Mouse (Mus musculus): ENCODE measurements around the gene Crnkl1. TPM values are rescaled to one million over a fixed set of nuclear protein-coding genes. Genes with fewer than 3 reads are reported as not detected.
A peak's percentile ranks its signal among the peaks of the same experiment; 100 is the strongest.
"Not testable (repeated sequence)": the region's sequence is repeated elsewhere in the genome, so short reads cannot be mapped to it uniquely, and the experiment has no call there.

Gene Crnkl1
- total RNA-seq, 2 experiments from 2014 or later = 17.8 to 20.4 TPM

- no peak for DNase-seq (ENCODE audit: low spot score in 2 of 2)
These were observed 2.2 kb upstream of the Crnkl1 start for GRCm38 (mm10) chr2:145936975-145937374.

GRCm38 (mm10) chr2:145920941-145921650, 13.7 kb downstream of the Crnkl1 start:
- no peak for DNase-seq (ENCODE audit: low spot score in 2 of 2)

GRCm38 (mm10) chr2:145905884-145906283, 28.9 kb downstream of the Crnkl1 start:
- DNase-seq (ENCODE audit: low spot score in 2 of 2) = not testable (repeated sequence)

GRCm38 (mm10) chr2:145905156-145905555, 29.7 kb downstream of the Crnkl1 start:
- DNase-seq (ENCODE audit: low spot score in 2 of 2) = no peak

- no peak for DNase-seq (ENCODE audit: low spot score in 2 of 2)
These were observed 30.7 kb downstream of the Crnkl1 start for GRCm38 (mm10) chr2:145903983-145904616.

- DNase-seq (ENCODE audit: low spot score in 2 of 2) = peak; percentile 76 to 90
These were observed 31.5 kb downstream of the Crnkl1 start for GRCm38 (mm10) chr2:145903061-145903901.

GRCm38 (mm10) chr2:145901861-145902260, 33.0 kb downstream of the Crnkl1 start, which contains the start of gene Naa20:
Gene Naa20, plus strand, starts transcription at chr2:145902099.
- DNase-seq (ENCODE audit: low spot score in 2 of 2) = no peak

- not testable (repeated sequence) for DNase-seq (ENCODE audit: low spot score in 2 of 2)
These were observed 34.5 kb downstream of the Crnkl1 start for GRCm38 (mm10) chr2:145900318-145900717.

- no peak for DNase-seq (ENCODE audit: low spot score in 2 of 2)
These were observed 36.7 kb downstream of the Crnkl1 start for GRCm38 (mm10) chr2:145898106-145898505.

GRCm38 (mm10) chr2:145893756-145894155, 41.1 kb downstream of the Crnkl1 start:
- DNase-seq (ENCODE audit: low spot score in 2 of 2) = no peak

GRCm38 (mm10) chr2:145890571-145890970, 44.2 kb downstream of the Crnkl1 start:
- no peak for DNase-seq (ENCODE audit: low spot score in 2 of 2)

GRCm38 (mm10) chr2:145888766-145889480, 45.9 kb downstream of the Crnkl1 start:
- no peak for DNase-seq (ENCODE audit: low spot score in 2 of 2)

GRCm38 (mm10) chr2:145887937-145888765, 46.7 kb downstream of the Crnkl1 start:
- DNase-seq (ENCODE audit: low spot score in 2 of 2) = peak in 1 of 2 experiments; percentile 56

- DNase-seq (ENCODE audit: low spot score in 2 of 2) = peak in 1 of 2 experiments; percentile 61
These were observed 49.7 kb downstream of the Crnkl1 start for GRCm38 (mm10) chr2:145884913-145885785.

- DNase-seq (ENCODE audit: low spot score in 2 of 2) = no peak
These were observed 50.5 kb downstream of the Crnkl1 start for GRCm38 (mm10) chr2:145884036-145884912.

- no peak for DNase-seq (ENCODE audit: low spot score in 2 of 2)
These were observed 52.4 kb downstream of the Crnkl1 start for GRCm38 (mm10) chr2:145882398-145882797.

GRCm38 (mm10) chr2:145881932-145882331, 52.9 kb downstream of the Crnkl1 start:
- no peak for DNase-seq (ENCODE audit: low spot score in 2 of 2)
